Comparison of ENCODE assay signal across 22 mouse cellular contexts in genomic region chr2:102923682-102924081, GRCm38 (mm10).
"Had no signal": no experiment of that assay in that cellular context is flagged by ENCODE, and none has a peak within 500 bp of the region (broad histone marks: within the 10 kb centered on the region; RNA-seq: fewer than 3 reads in every experiment).

No protein-coding gene starts in this region.

- H3K27me3 ChIP-seq: limb, embryonic 15.5 days; stomach, embryonic 15.5 days had no signal

- H3K9me3 ChIP-seq: limb, embryonic 15.5 days; stomach, embryonic 15.5 days had no signal

- H3K4me2 ChIP-seq: limb, embryonic 15.5 days; liver, embryonic 11.5 days; midbrain, embryonic 11.5 days; stomach, embryonic 15.5 days had no signal

- H3K36me3 ChIP-seq: limb, embryonic 15.5 days; stomach, embryonic 15.5 days had no signal

- H3K4me1 ChIP-seq: limb, embryonic 15.5 days; stomach, embryonic 15.5 days had no signal

- H3K27ac ChIP-seq: hindbrain, postnatal 0 days; kidney, postnatal 0 days; layer of hippocampus, adult 2 months; limb, embryonic 15.5 days; liver, embryonic 14.5 days; stomach, embryonic 15.5 days had no signal

- ATAC-seq: hindbrain, postnatal 0 days; inflammation-experienced regulatory T-cells, adult 6 months; intestine, embryonic 16.5 days; liver, postnatal 0 days had no signal

- H3K9ac ChIP-seq: limb, embryonic 15.5 days; liver, embryonic 14.5 days; liver, postnatal 0 days; stomach, embryonic 15.5 days had no signal

- H3K4me3 ChIP-seq: layer of hippocampus, adult 2 months; limb, embryonic 15.5 days; stomach, embryonic 15.5 days had no signal

- DNase-seq: kidney, adult 18-20 months; kidney, adult 9 months; kidney, postnatal 25 days; layer of hippocampus, adult 9-11 months; liver, postnatal 0 days; midbrain, embryonic 14.5 days; right cerebral cortex, adult 18-20 months; right cerebral cortex, postnatal 14 days; right cerebral cortex, postnatal 4 days; thymus, adult 2 months; thymus, postnatal 14 days; thymus, postnatal 4 days had no signal
